Mouse (Mus musculus) cortical plate, adult 2 months (tissue): ENCODE measurements around the gene Evx1.

ENCODE experiments used
- CTCF ChIP-seq: fragments of 200-500 bp; IDR thresholded peaks from 2 replicates; pipeline ENCODE4 v1.5.1; 2011; ENCODE audit warnings: mild to moderate bottlenecking, control low read depth, low read length; ENCODE audit not compliant: insufficient read depth; ENCODE audit errors: extremely low read depth
- POLR2A ChIP-seq: fragments of 200-500 bp; IDR thresholded peaks from 2 replicates; pipeline ENCODE4 v1.6.1; 2011; ENCODE audit warnings: mild to moderate bottlenecking, low read length, control low read depth; ENCODE audit not compliant: insufficient read depth; ENCODE audit errors: extremely low read depth

GRCm38 (mm10) chr6:52265306-52265912, 47.9 kb upstream of the Evx1 start:
- TF ChIP-seq CTCF (no peak), POLR2A (no peak)
